Mouse (Mus musculus): ENCODE data around the gene Foxp1. TPM values are rescaled to one million over a fixed set of nuclear protein-coding genes. Genes with fewer than 3 reads are reported as not detected.

Foxp1 gene
- polyA plus RNA-seq, 1 experiment from 2014 or later, result 190 TPM

GRCm38 (mm10) chr6:99285026-99285425 is 237.5 kb downstream of the Foxp1 start:
- no peaks in the 10 kb centered on the region for H3K27me3 ChIP-seq (ENCODE audit: control insufficient read depth, insufficient read depth, low read length)
- H3K9me3 ChIP-seq (ENCODE audit: control insufficient read depth, low read depth, low read length), result no peaks in the 10 kb centered on the region
- 47% methylated on average over 3 of the region's 3 CpGs for WGBS
- no peak overlapping the region for H3K4me2 ChIP-seq (replicated peaks; ENCODE audit: low read depth, low read length)
- H3K36me3 ChIP-seq (ENCODE audit: control insufficient read depth, insufficient read depth, low read length), result no peaks in the 10 kb centered on the region
- H3K4me1 ChIP-seq (ENCODE audit: control insufficient read depth, insufficient read depth, low read length), result no peaks in the 10 kb centered on the region
- H3K9ac ChIP-seq (replicated peaks; ENCODE audit: low read depth, low read length), result no peak overlapping the region
- no peak overlapping the region for H3K27ac ChIP-seq (ENCODE audit: low read length)
- ATAC-seq (ENCODE audit: insufficient number of reproducible peaks, insufficient read depth, low FRiP score, low read depth), result no peak
- H3K4me3 ChIP-seq (ENCODE audit: low read depth, low read length), result no peak overlapping the region

DNA sequence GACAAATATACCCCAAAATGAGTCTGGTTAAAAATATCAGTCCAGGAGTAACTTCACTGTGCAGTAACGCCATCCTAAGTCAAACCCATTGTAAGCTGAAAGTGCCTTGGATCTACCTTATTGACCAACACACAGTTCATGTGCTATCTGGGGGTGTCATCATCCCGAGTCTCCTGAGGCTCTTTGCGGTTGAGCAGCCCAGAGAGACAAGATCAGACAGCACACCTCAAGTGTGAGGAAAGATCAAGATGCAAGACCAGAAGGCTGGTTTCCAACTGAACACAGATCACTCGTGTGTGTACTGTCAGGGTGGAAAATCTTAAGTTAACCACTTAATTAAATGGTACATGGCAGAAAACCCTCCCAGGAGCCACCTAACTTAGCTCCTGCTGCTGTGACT is 238.5 kb downstream of the Foxp1 start:
- 73% methylated on average over 4 of the region's 4 CpGs for WGBS
- Histone ChIP-seq H3K4me2 (replicated peaks; ENCODE audit: low read depth, low read length) (no peak overlapping the region), H3K36me3 (ENCODE audit: control insufficient read depth, insufficient read depth, low read length) (no peaks in the 10 kb centered on the region), H3K9ac (replicated peaks; ENCODE audit: low read depth, low read length) (no peak overlapping the region), H3K4me3 (ENCODE audit: low read depth, low read length) (no peak overlapping the region), H3K27me3 (ENCODE audit: control insufficient read depth, insufficient read depth, low read length) (no peaks in the 10 kb centered on the region), H3K4me1 (ENCODE audit: control insufficient read depth, insufficient read depth, low read length) (no peaks in the 10 kb centered on the region), H3K27ac (ENCODE audit: low read length) (no peak overlapping the region), H3K9me3 (ENCODE audit: control insufficient read depth, low read depth, low read length) (no peaks in the 10 kb centered on the region)
- no peak for ATAC-seq (ENCODE audit: insufficient number of reproducible peaks, insufficient read depth, low FRiP score, low read depth)

- Histone ChIP-seq H3K4me1 (ENCODE audit: control insufficient read depth, insufficient read depth, low read length) (no peaks in the 10 kb centered on the region), H3K36me3 (ENCODE audit: control insufficient read depth, insufficient read depth, low read length) (no peaks in the 10 kb centered on the region), H3K4me3 (ENCODE audit: low read depth, low read length) (no peak overlapping the region), H3K4me2 (replicated peaks; ENCODE audit: low read depth, low read length) (no peak overlapping the region), H3K27me3 (ENCODE audit: control insufficient read depth, insufficient read depth, low read length) (no peaks in the 10 kb centered on the region), H3K27ac (ENCODE audit: low read length) (no peak overlapping the region), H3K9me3 (ENCODE audit: control insufficient read depth, low read depth, low read length) (no peaks in the 10 kb centered on the region), H3K9ac (replicated peaks; ENCODE audit: low read depth, low read length) (no peak overlapping the region)
- ATAC-seq (ENCODE audit: insufficient number of reproducible peaks, insufficient read depth, low FRiP score, low read depth), result no peak
- 73% methylated on average over 15 of the region's 15 CpGs for WGBS
Observed at GRCm38 (mm10) chr6:99282866-99283657, 239.5 kb downstream of the Foxp1 start.

DNA sequence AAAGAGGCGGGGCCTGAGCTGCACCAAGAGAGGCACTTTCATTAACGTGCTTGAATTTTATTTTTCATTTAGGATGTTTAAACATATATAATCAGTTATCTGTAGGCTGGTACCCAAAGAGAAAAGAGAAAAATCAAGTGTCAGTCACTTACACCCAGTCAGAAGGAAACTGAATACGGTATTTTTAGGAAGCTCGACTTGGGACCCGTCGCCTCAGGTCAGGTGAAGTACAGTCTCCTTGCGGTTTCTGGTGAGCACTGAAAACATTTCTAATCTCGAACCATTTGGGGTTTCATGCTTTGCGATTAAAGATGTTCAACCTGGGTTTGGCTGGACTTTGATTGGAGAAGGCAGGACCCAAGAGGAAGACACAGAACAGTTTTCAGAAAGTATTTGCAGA is 241.1 kb downstream of the Foxp1 start:
- WGBS, result 93% methylated on average over 9 of the region's 9 CpGs
- Histone ChIP-seq H3K27me3 (ENCODE audit: control insufficient read depth, insufficient read depth, low read length) (no peaks in the 10 kb centered on the region), H3K36me3 (ENCODE audit: control insufficient read depth, insufficient read depth, low read length) (no peaks in the 10 kb centered on the region)

DNA sequence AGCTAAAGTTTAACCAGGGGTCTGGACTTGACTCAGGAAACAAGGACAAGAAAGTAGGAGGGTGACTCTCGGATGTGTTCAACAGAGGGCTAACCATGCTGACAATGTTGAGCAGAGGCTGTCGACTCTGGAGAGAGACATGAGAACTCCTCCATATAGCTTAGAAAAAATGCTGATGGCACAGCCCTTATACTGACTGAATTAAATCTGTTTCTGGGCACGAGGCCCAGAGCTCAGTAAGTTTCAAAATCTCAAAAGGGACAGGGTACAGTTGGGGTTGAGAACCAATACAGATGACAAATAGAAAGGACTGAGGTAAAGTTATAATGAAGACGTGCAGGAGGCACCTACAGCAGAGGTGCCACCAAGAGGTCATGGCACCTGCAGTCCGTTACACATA is 241.9 kb downstream of the Foxp1 start:
- H3K27ac ChIP-seq (ENCODE audit: low read length), result no peak overlapping the region
- no peaks in the 10 kb centered on the region for H3K27me3 ChIP-seq (ENCODE audit: control insufficient read depth, insufficient read depth, low read length)
- H3K36me3 ChIP-seq (ENCODE audit: control insufficient read depth, insufficient read depth, low read length), result no peaks in the 10 kb centered on the region
- no peak overlapping the region for H3K9ac ChIP-seq (replicated peaks; ENCODE audit: low read depth, low read length)
- H3K4me2 ChIP-seq (replicated peaks; ENCODE audit: low read depth, low read length), result no peak overlapping the region
- WGBS, result 69% methylated on average over 5 of the region's 5 CpGs
- no peak for ATAC-seq (ENCODE audit: insufficient number of reproducible peaks, insufficient read depth, low FRiP score, low read depth)
- H3K4me3 ChIP-seq (ENCODE audit: low read depth, low read length), result no peak overlapping the region
- peaks cover 4% of the 10 kb centered on the region; the same call in 1 of the 2 replicates for H3K4me1 ChIP-seq (ENCODE audit: control insufficient read depth, insufficient read depth, low read length)
- no peaks in the 10 kb centered on the region for H3K9me3 ChIP-seq (ENCODE audit: control insufficient read depth, low read depth, low read length)

More for the DNA sequence above, 241.1 kb downstream of the Foxp1 start:
- H3K9ac ChIP-seq (replicated peaks; ENCODE audit: low read depth, low read length), result no peak overlapping the region
- no peaks in the 10 kb centered on the region for H3K9me3 ChIP-seq (ENCODE audit: control insufficient read depth, low read depth, low read length)
- H3K4me2 ChIP-seq (replicated peaks; ENCODE audit: low read depth, low read length), result no peak overlapping the region
- H3K27ac ChIP-seq (ENCODE audit: low read length), result no peak overlapping the region
- no peaks in the 10 kb centered on the region for H3K4me1 ChIP-seq (ENCODE audit: control insufficient read depth, insufficient read depth, low read length)
- ATAC-seq (ENCODE audit: insufficient number of reproducible peaks, insufficient read depth, low FRiP score, low read depth), result no peak
- H3K4me3 ChIP-seq (ENCODE audit: low read depth, low read length), result no peak overlapping the region

DNA sequence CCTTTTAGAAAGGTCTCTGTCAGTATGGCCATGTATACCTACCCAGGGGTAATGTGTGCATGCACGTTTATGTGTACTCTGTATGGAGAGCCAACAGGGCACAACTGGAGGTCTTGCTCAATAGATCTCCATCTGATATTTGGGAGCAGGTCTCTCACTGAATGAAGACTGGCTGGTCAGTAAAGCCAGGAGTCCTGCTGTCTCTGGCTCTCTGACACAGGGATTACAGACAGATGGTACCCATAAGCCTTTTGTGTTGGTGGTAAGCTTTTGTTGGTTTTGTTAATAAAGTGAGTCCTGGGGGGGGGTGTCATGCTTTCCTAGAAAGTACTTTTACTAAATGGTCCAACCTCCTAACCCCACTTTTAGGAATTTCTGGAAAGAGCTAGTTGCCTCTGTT is 245.3 kb downstream of the Foxp1 start:
- Histone ChIP-seq H3K36me3 (ENCODE audit: control insufficient read depth, insufficient read depth, low read length) (no peaks in the 10 kb centered on the region), H3K9ac (replicated peaks; ENCODE audit: low read depth, low read length) (no peak overlapping the region), H3K4me1 (ENCODE audit: control insufficient read depth, insufficient read depth, low read length) (peaks cover 12% of the 10 kb centered on the region), H3K4me3 (ENCODE audit: low read depth, low read length) (no peak overlapping the region), H3K9me3 (ENCODE audit: control insufficient read depth, low read depth, low read length) (no peaks in the 10 kb centered on the region), H3K4me2 (replicated peaks; ENCODE audit: low read depth, low read length) (no peak overlapping the region), H3K27ac (ENCODE audit: low read length) (no peak overlapping the region), H3K27me3 (ENCODE audit: control insufficient read depth, insufficient read depth, low read length) (no peaks in the 10 kb centered on the region)
- WGBS, result 91% methylated on average over 1 of the region's 1 CpGs
- ATAC-seq (ENCODE audit: insufficient number of reproducible peaks, insufficient read depth, low FRiP score, low read depth), result no peak

GRCm38 (mm10) chr6:99276297-99276653 is 246.2 kb downstream of the Foxp1 start:
- H3K9me3 ChIP-seq (ENCODE audit: control insufficient read depth, low read depth, low read length), result no peaks in the 10 kb centered on the region
- H3K9ac ChIP-seq (replicated peaks; ENCODE audit: low read depth, low read length), result no peak overlapping the region
- H3K27ac ChIP-seq (ENCODE audit: low read length), result peak overlapping the region; percentile 55; the same call in 1 of the 2 replicates
- WGBS, result 31% methylated on average over 7 of the region's 7 CpGs
- H3K4me3 ChIP-seq (ENCODE audit: low read depth, low read length), result no peak overlapping the region
- peak overlapping the region; percentile 30; the same call in 1 of the 2 replicates for H3K4me2 ChIP-seq (replicated peaks; ENCODE audit: low read depth, low read length)
- no peaks in the 10 kb centered on the region for H3K36me3 ChIP-seq (ENCODE audit: control insufficient read depth, insufficient read depth, low read length)
- no peak for ATAC-seq (ENCODE audit: insufficient number of reproducible peaks, insufficient read depth, low FRiP score, low read depth)
- H3K27me3 ChIP-seq (ENCODE audit: control insufficient read depth, insufficient read depth, low read length), result no peaks in the 10 kb centered on the region
- H3K4me1 ChIP-seq (ENCODE audit: control insufficient read depth, insufficient read depth, low read length), result peaks cover 15% of the 10 kb centered on the region

DNA sequence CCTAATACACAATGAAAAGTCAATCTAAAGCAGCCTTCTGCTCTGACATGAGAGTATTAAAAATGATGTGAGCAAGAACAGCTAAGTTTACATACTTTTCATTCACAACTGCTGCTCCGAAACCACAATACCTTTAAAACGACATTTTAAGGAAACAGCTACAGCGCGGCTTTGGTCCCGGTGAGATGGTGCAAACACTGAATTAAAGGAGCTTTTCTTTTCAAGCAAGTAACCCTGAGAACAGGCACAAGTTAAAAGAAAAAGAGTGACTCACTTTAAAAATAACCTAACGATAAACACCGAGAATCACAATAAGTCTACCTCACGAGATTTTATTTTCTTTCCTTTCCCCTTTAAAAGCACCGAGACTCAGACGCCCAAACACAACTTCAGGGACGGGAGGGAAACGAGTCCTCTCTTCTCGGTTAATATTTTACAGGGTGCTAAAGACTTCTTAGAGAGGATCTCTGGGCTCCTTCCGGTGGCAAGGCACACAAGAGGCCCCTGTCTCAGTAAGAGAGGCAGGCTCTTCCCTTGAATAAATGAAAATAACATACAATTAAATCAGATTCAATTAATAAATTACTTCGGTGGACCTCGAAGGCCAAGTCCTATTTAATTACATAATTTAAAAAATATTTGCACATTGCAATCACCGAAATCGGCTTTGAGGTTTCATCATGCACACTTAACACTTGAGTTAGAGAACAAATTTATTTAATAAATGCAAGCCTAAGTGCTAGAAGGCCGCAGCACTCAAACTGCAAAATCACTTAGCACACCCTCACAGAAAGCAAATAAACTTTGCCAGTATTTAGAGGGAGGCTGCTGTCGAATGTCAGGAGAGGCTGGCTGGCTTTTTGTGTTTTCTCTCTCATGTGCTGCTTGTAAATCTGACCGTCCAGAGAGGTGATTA is 246.9 kb downstream of the Foxp1 start:
- WGBS, result 21% methylated on average over 21 of the region's 21 CpGs
- Histone ChIP-seq H3K27ac (ENCODE audit: low read length) (peak overlapping the region; percentile 55; the same call in 1 of the 2 replicates), H3K4me2 (replicated peaks; ENCODE audit: low read depth, low read length) (peak overlapping the region; percentile 30)

More for the DNA sequence above, 246.9 kb downstream of the Foxp1 start:
- no peaks in the 10 kb centered on the region for H3K9me3 ChIP-seq (ENCODE audit: control insufficient read depth, low read depth, low read length)
- no peaks in the 10 kb centered on the region for H3K27me3 ChIP-seq (ENCODE audit: control insufficient read depth, insufficient read depth, low read length)
- no peak overlapping the region for H3K4me3 ChIP-seq (ENCODE audit: low read depth, low read length)
- peaks cover 15% of the 10 kb centered on the region for H3K4me1 ChIP-seq (ENCODE audit: control insufficient read depth, insufficient read depth, low read length)
- no peaks in the 10 kb centered on the region for H3K36me3 ChIP-seq (ENCODE audit: control insufficient read depth, insufficient read depth, low read length)
- no peak for ATAC-seq (ENCODE audit: insufficient number of reproducible peaks, insufficient read depth, low FRiP score, low read depth)
- no peak overlapping the region for H3K9ac ChIP-seq (replicated peaks; ENCODE audit: low read depth, low read length)

Data from stomach, embryonic 14.5 days (tissue).